Mouse (Mus musculus) cerebellum, adult (tissue): ENCODE measurements around the gene Gm10203.
A peak's percentile ranks its signal among the peaks of the same experiment; 100 is the strongest.
"Not testable (repeated sequence)": the region's sequence is repeated elsewhere in the genome, so short reads cannot be mapped to it uniquely, and the experiment has no call there.

Experiments
- ATAC-seq: cut with Nextera tagmentation; 2 replicates; pipeline ENCODE4 v1.9.2; 2017; ENCODE audit warnings: mild to moderate bottlenecking, moderate library complexity, mixed read lengths; ENCODE audit not compliant: insufficient number of reproducible peaks, low FRiP score, low TSS enrichment

The Gm10203 gene

DNA sequence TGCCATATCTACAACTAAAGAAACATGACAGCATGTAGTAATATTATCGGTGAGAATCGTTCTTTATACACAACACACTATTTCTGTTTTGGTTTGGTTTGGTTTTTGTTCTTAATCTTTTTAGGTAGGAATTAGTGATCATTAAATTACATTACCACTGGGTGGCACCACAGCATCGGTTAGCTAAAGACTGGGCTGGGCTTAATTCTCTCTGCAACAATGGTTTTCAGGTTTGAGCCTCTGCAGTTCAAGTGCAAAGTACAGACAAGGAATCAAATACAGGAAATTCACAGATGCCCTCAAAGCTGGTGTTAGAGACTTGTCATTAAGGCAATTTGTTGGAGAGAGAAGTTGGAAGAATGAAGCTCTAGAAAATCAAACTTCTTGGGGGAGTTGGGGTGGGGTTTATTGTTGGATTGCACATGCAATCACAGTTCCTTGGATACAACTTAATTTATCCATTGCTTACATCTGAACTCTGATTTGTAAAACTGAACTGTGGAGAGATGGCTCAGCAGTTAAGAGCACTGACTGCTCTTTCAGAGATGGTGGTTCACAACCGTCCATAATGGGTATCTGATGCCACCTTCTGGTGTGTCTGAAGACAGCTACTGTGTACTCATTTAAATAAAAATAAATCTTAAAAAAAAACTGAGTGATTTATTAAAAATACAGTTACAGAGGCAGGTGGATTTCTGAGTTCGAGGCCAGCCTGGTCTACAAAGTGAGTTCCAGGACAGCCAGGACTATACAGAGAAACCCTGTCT lies 2.5 kb downstream of the Gm10203 start:
- ATAC-seq: peak; percentile 74

DNA sequence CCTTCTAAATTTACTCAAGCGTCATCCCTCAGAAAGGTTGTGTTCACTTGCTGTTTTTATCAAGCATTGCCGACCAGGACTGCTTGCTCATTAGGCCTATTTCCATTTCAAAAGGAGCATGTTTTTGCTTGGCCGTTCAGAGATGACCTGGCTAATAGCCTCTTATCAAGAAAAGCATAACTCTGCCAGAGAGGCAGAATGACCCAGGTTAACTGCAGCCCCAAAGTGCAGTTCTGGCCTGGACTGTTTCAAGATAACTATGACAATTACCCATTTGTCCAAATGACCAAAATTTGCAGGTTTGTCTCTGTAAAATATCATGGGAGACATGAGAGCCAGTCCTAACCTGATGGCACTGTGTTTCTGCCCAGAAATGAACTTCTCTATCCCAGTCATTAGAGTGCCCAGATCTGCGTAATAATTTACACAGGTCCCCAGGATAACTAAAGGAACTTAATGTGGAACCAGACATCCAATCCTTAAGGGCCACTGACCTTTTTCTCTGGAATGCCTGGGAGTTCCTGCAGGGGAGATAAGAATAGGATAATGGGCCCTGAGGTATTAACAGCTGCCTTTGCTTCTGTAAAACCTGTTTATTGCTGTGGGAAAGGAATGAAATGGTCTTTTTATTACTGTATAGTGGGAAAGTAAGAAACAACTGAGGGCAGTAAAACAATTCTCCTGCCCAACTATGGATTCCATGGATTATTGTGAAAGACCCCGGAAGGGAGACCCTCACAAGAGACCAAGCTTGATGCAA lies 4.6 kb downstream of the Gm10203 start:
- ATAC-seq: no peak

DNA sequence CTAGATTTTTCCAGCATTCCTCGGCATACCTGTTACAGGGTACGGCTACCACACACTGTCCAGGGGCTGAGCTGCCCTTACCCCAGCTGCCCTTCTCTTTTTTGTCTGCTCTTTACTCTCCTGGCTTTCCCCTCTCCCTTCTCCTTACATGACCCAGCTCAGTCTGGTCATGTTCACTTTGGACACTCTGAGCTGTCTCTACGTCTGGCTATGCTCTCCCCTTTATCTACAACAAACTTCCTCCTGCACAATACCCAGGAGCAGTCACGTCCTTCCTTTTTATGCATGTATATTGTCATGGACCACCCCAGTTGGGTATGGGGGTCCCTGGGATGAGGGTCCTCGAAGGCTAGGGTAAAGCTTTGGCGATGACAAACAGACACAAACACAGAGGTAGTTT lies 5.7 kb downstream of the Gm10203 start:
- no peak for ATAC-seq

DNA sequence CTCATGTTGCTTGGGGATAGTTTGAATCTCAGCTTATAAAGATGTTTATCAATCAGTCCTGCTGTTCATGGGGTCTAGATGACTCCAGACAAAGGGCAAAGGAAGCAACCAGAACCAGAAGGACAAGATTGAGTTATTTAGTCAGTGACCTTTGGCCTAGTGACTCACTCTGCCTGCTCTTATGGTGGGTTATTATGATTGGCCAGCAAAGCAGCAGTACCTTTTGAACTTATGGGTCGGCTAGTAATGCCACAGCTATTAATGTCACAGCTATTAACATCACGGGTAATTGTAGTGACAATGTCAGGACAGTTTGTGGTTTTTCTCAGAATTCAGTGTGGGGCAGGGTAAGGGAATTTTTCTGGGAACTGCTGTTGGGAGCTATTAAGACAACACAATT lies 8.0 kb downstream of the Gm10203 start:
- no peak for ATAC-seq

DNA sequence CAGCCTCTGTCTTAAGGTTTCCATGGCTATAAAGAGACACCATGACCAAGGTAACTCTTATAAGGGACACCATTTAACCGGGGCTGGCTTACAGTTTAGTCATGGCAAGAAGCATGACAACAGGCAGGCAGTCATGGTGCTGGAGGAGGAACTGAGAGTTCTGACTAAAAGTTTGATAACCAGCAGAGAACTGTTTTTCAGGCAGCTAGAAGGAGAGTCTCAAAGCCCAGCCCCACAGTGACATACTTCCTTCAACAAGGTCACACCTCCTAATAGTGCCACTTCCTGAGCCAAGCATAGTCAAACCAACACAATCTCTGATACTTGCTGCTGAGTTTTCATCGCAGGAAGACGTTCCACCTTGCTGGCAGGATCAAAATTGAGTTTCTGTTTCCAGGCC lies 9.0 kb downstream of the Gm10203 start:
- ATAC-seq: no peak

DNA sequence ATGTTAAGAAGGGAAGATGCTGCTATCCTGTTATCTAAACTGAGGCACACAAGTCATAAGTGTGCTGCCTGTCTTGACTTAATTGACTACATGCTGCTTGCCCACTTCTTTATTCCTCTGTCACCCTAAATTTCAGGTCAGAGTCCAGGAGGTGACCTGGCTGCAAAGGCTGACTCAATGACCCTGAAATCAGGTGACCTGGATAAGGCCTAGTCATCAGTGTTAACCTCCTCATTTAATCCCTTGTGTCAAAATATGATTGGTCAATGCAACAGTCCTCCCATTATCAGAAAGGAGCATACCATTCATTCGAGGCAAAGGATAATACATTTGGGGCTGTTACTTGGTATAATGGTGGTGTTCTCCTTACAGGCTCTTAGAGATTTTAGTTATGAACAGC lies 9.5 kb downstream of the Gm10203 start, which contains the start of gene Etfbkmt:
Etfbkmt (plus strand) TSS at position 379 of the 400 bp plus-strand sequence.
- no peak for ATAC-seq

DNA sequence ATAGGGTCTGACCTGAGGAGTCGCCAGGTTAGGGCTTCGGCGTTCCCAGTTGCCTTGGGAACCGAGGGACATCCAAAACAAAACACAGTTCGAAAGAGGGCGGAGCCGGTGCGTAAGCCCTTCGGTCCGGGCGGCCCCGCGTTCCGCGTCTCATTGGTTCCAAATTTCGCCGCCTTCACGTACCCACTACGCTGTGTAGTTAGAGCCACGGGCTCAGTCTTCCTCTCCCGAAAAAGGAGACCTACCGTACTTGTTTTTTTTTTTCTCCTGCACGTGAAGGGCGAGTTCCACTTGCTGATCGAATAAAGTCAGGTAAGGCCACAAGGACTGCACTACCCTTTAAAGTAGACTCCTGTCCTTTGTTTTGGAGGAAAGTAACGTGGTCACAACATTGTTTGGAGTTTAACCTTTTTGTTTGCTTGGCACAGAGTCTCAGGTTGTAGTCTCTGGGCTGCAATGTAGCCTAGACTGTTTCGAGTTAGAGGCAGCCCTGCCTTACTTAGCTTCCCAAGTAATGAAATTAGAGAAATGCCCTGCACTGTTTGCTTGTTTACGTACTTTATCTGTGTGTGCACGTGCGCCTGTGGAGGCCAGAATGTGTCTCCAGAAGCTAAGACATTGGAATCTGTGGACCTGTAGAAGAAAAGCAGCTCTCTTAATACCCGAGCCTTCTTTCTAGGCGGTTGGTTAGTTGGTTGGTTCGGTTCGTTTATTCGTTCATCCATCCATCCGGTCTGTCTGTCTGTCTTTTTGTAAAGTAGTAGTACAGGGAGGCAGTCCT lies 11.6 kb downstream of the Gm10203 start:
- peak; percentile 93 for ATAC-seq

DNA sequence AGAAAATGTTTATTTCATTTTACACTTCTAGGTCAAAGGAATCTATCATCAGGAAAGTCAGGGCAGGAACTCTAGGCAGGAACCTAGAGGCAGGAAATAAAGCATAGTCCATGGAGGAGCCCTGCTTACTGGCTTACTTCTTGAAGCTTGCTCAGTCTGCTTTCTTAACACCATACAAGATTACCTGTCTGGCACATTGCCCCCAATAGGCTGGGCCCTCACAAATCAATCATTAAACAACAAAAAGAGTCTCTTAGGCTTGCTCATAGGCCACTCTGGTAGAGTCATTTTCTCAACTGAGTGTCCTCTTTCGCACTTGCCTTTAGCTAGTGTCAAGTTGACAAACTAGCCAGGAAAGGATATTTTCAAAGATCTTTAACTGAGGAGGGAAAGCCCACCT lies 15.2 kb downstream of the Gm10203 start:
- ATAC-seq: no peak

DNA sequence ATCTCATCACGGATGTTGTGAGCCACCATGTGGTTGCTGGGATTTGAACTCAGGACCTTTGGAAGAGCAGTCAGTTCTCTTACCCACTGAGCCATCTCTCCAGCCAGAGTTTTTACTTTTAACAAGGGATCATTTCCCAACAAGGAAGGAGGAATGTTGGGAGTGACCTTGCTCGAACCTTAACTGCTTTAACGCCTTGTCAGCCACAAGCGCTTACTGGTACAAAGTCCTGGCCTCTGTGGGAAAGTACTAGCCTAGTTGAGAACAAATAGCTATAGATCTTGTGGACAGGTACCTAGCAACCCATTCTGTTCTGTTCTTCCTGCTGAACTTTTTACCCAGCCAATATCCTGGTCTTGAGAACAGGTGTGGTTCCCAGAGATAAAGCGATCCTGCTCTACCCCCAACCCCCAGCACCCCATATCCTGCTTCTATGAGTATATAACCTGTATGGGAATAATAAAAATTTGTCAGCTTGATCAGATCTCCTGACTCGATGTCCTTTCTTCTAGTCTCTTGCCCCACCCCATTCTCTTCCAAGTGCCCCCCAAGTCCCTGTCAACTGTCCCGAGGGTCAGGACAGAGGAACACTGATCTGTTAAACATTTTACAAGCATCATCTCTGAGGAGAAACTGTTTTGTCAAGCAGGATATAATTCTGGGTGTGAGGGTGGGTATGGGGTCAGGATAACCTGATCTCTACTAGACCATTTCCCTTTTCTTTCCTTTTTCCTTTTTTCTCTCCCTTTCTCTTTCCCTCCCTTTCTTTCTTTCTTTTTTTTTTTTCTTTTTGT lies 18.7 kb downstream of the Gm10203 start:
- no peak for ATAC-seq

DNA sequence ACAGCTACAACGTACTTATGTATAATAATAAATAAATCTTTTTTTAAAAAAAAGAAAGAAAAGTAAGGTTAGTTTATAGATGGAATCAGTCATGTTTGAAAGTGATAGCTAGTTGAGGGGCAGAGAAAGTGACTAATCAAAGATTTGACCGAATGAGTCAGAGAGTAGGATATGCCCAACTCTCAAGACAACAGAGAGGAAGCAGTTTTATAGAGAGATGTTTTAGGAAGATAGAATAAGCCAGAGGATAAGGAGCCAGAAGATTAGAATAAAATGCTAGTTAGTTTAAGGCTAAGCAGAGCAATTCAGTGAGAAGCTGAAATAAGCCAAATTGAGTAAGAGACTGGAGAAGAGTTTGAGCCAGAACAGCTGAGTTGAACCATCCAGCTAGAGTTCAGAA lies 22.1 kb downstream of the Gm10203 start:
- no peak for ATAC-seq

DNA sequence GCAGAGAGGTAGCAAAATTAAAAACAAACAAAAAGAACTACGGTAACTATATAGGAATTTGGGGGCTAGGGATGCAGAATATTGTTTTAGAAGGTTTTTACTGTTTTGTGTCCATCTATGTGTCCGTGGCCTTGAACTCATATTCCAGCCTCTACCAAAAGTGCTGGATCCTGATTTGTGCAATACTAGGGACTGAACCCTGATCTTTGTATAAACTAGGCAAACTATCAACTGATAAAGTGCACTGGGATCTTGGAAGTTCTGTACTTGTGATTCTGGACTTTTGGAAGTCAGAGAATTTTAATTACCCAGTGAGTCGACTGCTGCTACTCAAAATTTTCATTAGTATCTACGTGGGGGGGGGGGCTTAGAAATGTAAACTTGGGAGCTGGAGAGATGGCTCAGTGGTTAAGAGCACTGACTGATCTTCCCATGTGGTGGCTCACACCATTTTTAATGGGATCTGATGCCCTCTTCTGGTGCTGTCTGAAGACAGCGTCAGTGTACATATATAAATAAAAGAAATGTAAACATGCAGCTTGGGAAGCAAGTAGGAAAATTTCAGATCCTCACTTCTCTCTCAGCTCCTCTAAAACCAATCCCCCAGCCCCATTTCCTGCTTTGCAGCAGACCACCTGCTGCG lies 23.6 kb downstream of the Gm10203 start:
- no peak for ATAC-seq

DNA sequence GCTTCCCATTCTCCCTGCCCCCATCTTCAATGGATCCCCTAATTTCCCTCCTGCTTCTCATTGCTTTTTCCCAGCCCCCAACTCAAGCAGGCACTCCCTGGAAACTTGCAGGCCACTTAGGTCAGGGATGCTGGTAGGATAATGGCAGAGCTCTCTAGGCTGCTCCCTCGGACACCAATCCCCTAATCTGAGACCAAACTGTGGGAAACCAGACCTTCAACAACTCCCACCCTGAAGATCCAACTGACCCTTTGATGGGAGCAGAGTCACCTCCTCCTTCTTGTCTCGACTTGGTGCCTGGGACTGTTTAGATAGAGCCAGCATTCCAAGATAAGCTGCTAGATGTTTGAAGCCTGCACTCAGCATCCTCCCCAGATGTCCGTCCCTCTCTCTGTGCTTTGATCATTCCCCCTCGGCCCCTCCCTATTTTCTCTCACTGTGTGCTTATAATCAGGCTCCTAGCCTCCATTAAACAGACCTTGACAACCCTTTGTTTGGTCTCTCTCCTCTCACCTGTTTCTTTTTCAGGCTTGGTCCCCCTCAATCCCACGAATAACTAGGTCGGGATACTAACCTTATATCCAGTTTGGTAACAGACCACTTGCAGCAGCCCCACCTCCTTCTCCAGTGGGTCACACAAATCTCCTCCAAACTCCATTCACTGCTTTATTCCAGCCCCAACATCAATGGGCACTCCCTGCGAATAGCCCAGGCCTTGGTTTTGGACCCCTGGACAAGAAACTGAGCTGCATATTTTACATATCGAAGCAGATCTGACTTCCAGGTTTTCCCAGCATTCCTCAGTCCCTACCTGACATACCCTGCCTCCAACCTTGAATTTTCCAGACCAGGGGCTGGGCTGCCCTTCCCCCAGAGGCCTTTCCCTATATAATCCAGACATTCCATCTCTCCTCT lies 24.4 kb downstream of the Gm10203 start:
- ATAC-seq: no peak

DNA sequence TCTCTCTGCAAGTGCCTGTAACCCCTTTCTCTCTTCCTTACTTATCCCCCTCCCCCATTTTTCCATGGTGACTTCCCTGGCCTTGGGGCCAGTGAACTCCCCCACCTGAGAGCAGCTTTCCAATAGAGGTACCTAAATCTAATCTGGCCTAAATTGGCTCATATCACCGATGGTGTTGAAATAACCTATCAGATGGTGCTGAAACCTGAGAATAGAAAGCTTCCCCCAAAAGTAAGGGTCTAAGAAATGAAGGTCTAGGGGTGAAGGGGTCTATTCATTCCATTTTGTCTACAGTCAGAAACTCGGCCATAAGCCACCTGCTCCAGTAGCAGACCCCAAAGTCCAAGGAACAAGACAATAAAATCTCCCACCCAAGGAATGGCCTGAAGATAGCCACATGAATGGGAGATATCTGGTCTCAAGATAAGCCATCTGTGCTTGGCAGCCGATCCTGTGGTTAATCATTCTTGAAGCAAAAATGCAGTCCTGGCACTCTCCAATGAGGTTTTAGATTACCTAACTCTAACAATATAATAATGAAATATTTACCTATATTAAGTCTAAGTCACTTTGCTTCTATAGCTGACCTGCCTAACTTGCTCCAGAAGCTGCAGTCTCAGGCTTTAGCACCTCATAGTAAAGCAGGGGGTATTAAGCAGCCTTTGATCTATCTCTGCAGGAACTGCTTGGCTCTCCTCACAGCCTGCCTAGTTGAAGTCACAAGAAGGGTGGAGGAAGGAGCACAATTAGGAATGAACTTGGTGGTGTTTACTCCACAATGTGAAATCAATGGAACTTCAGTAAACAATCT lies 25.3 kb downstream of the Gm10203 start:
- ATAC-seq: no peak

DNA sequence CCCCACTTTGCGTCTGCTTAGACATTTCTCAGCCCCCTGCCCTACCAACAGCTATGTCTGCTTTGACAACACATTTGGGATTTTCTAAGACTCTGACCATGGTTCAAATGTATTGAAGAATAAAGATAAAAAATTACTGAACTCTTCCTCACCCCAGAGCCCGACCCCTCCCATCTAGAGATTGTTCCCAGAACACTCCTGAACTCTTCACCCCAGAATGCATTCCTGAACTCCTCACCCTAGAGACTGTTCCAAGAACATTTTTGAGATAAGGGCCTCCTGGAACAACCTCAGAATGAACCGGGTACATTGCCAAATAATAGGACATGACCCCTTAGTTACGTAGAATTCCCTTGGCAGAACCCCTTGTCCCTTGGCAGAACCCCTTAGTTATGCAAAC lies 37.1 kb downstream of the Gm10203 start:
- ATAC-seq: not testable (repeated sequence)

DNA sequence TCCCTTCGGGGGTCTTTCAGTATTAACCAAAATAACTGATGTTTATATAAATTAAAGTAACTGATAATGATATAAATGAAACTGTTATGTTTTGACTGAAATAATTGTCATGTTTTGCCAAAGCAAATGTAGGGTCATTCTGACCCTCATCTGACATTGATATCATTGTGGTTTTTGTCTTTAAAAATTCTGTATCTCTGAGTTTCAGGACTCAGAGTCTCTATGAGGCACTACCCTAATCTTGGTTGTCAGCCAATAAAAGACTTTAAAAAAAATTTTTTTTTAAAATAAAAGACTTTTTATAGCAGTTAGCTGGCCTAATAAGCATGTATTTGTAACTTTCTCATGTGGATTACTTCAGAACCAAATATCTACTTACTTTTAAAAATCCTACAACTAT lies 37.7 kb downstream of the Gm10203 start:
- ATAC-seq: no peak

DNA sequence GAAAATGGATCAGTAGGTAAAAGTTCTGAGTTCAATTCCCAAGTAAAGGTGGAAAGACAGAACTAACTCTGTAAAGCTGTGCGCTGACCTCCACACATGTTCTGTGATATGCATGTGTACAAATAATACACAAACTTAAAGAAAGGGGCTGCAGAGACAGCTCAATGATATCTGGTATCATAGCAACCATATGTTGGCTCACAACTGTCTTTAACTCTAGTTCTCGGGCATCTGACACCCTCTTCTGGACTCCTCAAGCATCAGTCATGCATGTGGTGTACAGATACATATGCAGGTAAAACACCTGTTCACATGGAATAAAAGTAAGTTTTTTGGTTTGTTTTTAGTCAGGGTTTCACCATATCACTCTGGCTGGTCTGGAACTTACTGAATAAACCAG lies 38.5 kb downstream of the Gm10203 start:
- no peak for ATAC-seq

DNA sequence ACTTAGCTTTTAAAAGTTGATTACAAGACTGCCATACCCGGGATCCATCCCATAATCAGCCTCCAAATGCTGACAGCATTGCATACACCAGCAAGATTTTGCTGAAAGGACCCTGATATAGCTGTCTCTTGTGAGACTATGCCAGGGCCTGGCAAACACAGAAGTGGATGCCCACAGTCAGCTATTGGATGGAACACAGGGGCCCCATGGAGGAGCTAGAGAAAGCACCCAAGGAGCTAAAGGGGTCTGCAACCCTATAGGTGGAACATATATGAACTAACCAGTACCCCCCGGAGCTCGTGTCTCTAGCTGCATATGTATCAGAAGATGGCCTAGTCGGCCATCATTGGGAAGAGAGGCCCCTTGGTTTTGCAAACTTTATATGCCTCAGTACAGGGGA lies 40.0 kb downstream of the Gm10203 start:
- ATAC-seq: not testable (repeated sequence)
